Comparison of ENCODE assay signal across 8 mouse cellular contexts in the genomic region with DNA sequence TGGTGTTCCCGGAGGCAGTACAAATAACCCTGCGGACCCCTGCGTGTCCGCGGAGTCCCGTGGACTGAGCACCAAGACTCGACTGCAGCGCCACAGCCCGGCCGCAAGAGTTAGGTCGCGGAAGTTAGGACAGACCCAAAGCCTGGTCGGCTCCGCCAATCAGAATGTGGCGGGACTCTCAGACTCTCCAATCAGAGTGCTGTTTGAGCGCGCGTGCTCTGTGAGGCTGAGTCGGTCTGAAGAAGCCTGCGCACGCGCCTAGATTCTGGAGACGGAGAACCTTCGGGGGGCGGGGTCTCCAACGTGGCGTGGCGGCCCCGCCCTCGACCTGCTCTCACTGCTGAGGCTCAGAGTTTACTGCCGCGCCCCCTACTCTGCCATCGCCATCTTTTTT. TPM values are rescaled to one million over a fixed set of nuclear protein-coding genes. Genes with fewer than 3 reads are reported as not detected.
DNase-seq lines count a peak whose midpoint lies in the region; ATAC-seq lines count a peak whose summit lies in the region.

Gene Smim4, minus strand, starts transcription at position 131 of the 394 bp plus-strand sequence.

- DNase-seq in B cell, adult 2 months, result peak; percentile 96 to 97
- peak; percentile 99 for DNase-seq in brain, adult 2 months (ENCODE audit: low read depth, low spot score)
- peak; percentile 100 for DNase-seq in heart, embryonic 10.5 days (ENCODE audit: low spot score)
- peak; percentile 98 for DNase-seq in liver
- DNase-seq in spleen, postnatal 4 days (ENCODE audit: low spot score in 2 of 2), result peak; percentile 95 to 96

- peak within 1 kb of the TSS; percentile 85 for H3K9ac ChIP-seq in kidney, embryonic 15.5 days

- peak within 1 kb of the TSS; percentile 76 for H3K4me3 ChIP-seq in heart, embryonic 10.5 days
- peak within 1 kb of the TSS; percentile 83 for H3K4me3 ChIP-seq in kidney, embryonic 15.5 days (replicated peaks)

- peaks cover 24% of the 10 kb centered on the region for H3K36me3 ChIP-seq in heart, embryonic 10.5 days
- H3K36me3 ChIP-seq in kidney, embryonic 15.5 days, result peaks cover 9% of the 10 kb centered on the region

- peak within 1 kb of the TSS; percentile 97 for H3K27ac ChIP-seq in heart, embryonic 10.5 days
- peak within 1 kb of the TSS; percentile 92 for H3K27ac ChIP-seq in kidney, embryonic 15.5 days

- peak within 1 kb of the TSS; percentile 86 for H3K4me2 ChIP-seq in kidney, embryonic 15.5 days

- under 1% methylated on average over 33 of the region's 33 CpGs for WGBS in heart, embryonic 10.5 days
- WGBS in kidney, embryonic 15.5 days, result under 1% methylated on average over 33 of the region's 33 CpGs

- H3K27me3 ChIP-seq in heart, embryonic 10.5 days (ENCODE audit: insufficient read depth, poor library complexity, severe bottlenecking), result no peaks in the 10 kb centered on the region
- H3K27me3 ChIP-seq in kidney, embryonic 15.5 days, result no peaks in the 10 kb centered on the region

- peak; percentile 88 for ATAC-seq in erythroblast, adult 5-6 weeks (replicated peaks; ENCODE audit: low FRiP score, poor library complexity, severe bottlenecking)
- ATAC-seq in kidney, embryonic 15.5 days (replicated peaks; ENCODE audit: low FRiP score), result peak; percentile 94
- peak; percentile 94 for ATAC-seq in monocyte, adult 5-6 weeks (replicated peaks; ENCODE audit: insufficient number of reproducible peaks, low FRiP score, low TSS enrichment, poor library complexity, severe bottlenecking)

- peaks cover 58% of the 10 kb centered on the region for H3K4me1 ChIP-seq in heart, embryonic 10.5 days
- peaks cover 69% of the 10 kb centered on the region for H3K4me1 ChIP-seq in kidney, embryonic 15.5 days

- H3K9me3 ChIP-seq in heart, embryonic 10.5 days, result no peaks in the 10 kb centered on the region
- no peaks in the 10 kb centered on the region for H3K9me3 ChIP-seq in kidney, embryonic 15.5 days (replicated peaks)

RNA-seq across cellular contexts. Expression of gene Smim4, which starts in this region (rescaled TPM):
- 22.8 and 30.9 TPM in 2 replicates for total RNA-seq in erythroblast, adult 5-6 weeks (2015; ENCODE audit: low replicate concordance)
- total RNA-seq in erythroblast, adult 5-6 weeks (2017; ENCODE audit: low replicate concordance), result 14.7 and 16.2 TPM in 2 replicates
- polyA plus RNA-seq in heart, embryonic 10.5 days (2016; fragmentation: Nextera tagmentation; extraction: Ambion mirVana), result 66.2 and 73.3 TPM in 2 replicates
- 98.1 and 112 TPM in 2 replicates for polyA plus RNA-seq in kidney, embryonic 15.5 days (2015; fragmentation: Nextera tagmentation; extraction: Ambion mirVana)
- total RNA-seq in monocyte, adult 5-6 weeks (2017), result 28.8 to 62.7 TPM (median 40.4 TPM) in 3 replicates

Comparison
In these comparisons a context has a peak if more than half of its experiments do, and no peak if none do; other contexts are left out.
1. Peak in every context shown above with its lines: DNase-seq, ATAC-seq, H3K4me3 ChIP-seq and H3K27ac ChIP-seq.